Mouse (Mus musculus) forebrain, embryonic 14.5 days (tissue): ENCODE data around the gene Prss27. TPM values are rescaled to one million over a fixed set of nuclear protein-coding genes. Genes with fewer than 3 reads are reported as not detected.
A peak's percentile ranks its signal among the peaks of the same experiment; 100 is the strongest.

Experiments used
- ATAC-seq: fragments of 200-750 bp; cut with Nextera tagmentation; 2 replicates; pipeline ENCODE4 v1.8.0; 2017; ENCODE audit warnings: mild to moderate bottlenecking, moderate library complexity
- DNase-seq: peaks from one replicate; pipeline ENCODE4 v3.0.0-alpha.2; 2015; ENCODE audit warnings: low spot score
- H3K27ac ChIP-seq: fragments of 300-500 bp; sonication (generic); 2 replicates; pipeline ENCODE4 v1.5.1; 2014; ENCODE audit warnings: low read depth, mild to moderate bottlenecking, control low read depth, low read length, moderate library complexity
- H3K27me3 ChIP-seq: fragments of 300-500 bp; sonication (generic); replicated peaks from 2 replicates; pipeline ENCODE4 v1.6.1; 2014; ENCODE audit warnings: low read length, control low read depth, mixed read lengths; ENCODE audit not compliant: control insufficient read depth, insufficient read depth
- H3K36me3 ChIP-seq: fragments of 300-500 bp; sonication (generic); 2 replicates; pipeline ENCODE4 v1.6.1; 2014; ENCODE audit warnings: low read length, control low read depth; ENCODE audit not compliant: control insufficient read depth, insufficient read depth
- H3K4me1 ChIP-seq: fragments of 300-500 bp; sonication (generic); 2 replicates; pipeline ENCODE4 v1.6.1; 2014; ENCODE audit warnings: antibody characterized with exemption, low read length, control low read depth; ENCODE audit not compliant: control insufficient read depth, insufficient read depth
- H3K4me2 ChIP-seq: fragments of 300-500 bp; sonication (generic); 2 replicates; pipeline ENCODE4 v1.6.1; 2014; ENCODE audit warnings: mild to moderate bottlenecking, control low read depth, low read length
- H3K4me3 ChIP-seq: fragments of 300-500 bp; sonication (generic); 2 replicates; pipeline ENCODE4 v1.5.1; 2014; ENCODE audit warnings: low read depth, low read length, control low read depth
- H3K9ac ChIP-seq: fragments of 300-500 bp; sonication (generic); 2 replicates; pipeline ENCODE4 v1.6.1; 2014; ENCODE audit warnings: mild to moderate bottlenecking, low read length, control low read depth, moderate library complexity
- H3K9me3 ChIP-seq: fragments of 300-500 bp; sonication (generic); replicated peaks from 2 replicates; pipeline ENCODE4 v1.6.1; 2016; ENCODE audit warnings: low read length, control low read depth, mixed read lengths; ENCODE audit not compliant: control insufficient read depth
- WGBS: fragments of 180-500 bp; shearing (Covaris S2); extraction: QIAGEN DNeasy Blood & Tissue Kit; methylation state at CpG from one replicate; pipeline ENCODE4 v1.1.7; 2014; 5-methylcytosine and 5-hydroxymethylcytosine counted together
- polyA plus RNA-seq: library from polyadenylated mRNA; unstranded; fragments of >200 nt; fragmentation: Nextera tagmentation; extraction: Ambion mirVana; gene quantifications from 2 replicates; pipeline ENCODE4 v1.2.1, GENCODE M21; 2014

Gene Prss27
- not detected in 2 replicates for polyA plus RNA-seq

GRCm38 (mm10) chr17:24037844-24038243 is at the start of gene Prss27:
Gene Prss27 (plus strand): TSS chr17:24038144.
- DNase-seq (no peak), ATAC-seq (no peak)
- H3K36me3 ChIP-seq = no peaks in the 10 kb centered on the region
- no peak within 1 kb of the TSS for H3K4me3 ChIP-seq
- no peaks in the 10 kb centered on the region for H3K4me1 ChIP-seq
- H3K4me2 ChIP-seq = no peak within 1 kb of the TSS
- H3K27me3 ChIP-seq = no peaks in the 10 kb centered on the region
- WGBS = 68% methylated on average over 4 of the region's 4 CpGs
- no peak within 1 kb of the TSS for H3K27ac ChIP-seq
- H3K9me3 ChIP-seq = no peaks in the 10 kb centered on the region
- no peak within 1 kb of the TSS for H3K9ac ChIP-seq

- Histone ChIP-seq H3K9me3 (no peaks in the 10 kb centered on the region), H3K9ac (no peak overlapping the region), H3K27ac (no peak overlapping the region), H3K4me2 (no peak overlapping the region), H3K27me3 (no peaks in the 10 kb centered on the region), H3K36me3 (no peaks in the 10 kb centered on the region), H3K4me3 (no peak overlapping the region), H3K4me1 (no peaks in the 10 kb centered on the region)
- 42% methylated on average over 2 of the region's 2 CpGs for WGBS
- DNase-seq (no peak), ATAC-seq (no peak)
Measured at GRCm38 (mm10) chr17:23989802-23990201, 48.1 kb upstream of the Prss27 start.

- H3K27ac ChIP-seq = no peak overlapping the region
- no peaks in the 10 kb centered on the region for H3K36me3 ChIP-seq
- H3K9me3 ChIP-seq = no peaks in the 10 kb centered on the region
- peak overlapping the region; percentile 45; the same call in 1 of the 2 replicates for H3K9ac ChIP-seq
- H3K4me2 ChIP-seq = peak overlapping the region; percentile 48
- no peaks in the 10 kb centered on the region for H3K27me3 ChIP-seq
- 69% methylated on average over 9 of the region's 9 CpGs for WGBS
- H3K4me3 ChIP-seq = peak overlapping the region; percentile 17; the same call in 1 of the 2 replicates
- no peaks in the 10 kb centered on the region for H3K4me1 ChIP-seq
- no peak for DNase-seq
- ATAC-seq = peak; percentile 62
Measured at GRCm38 (mm10) chr17:23992789-23993553, 45.0 kb upstream of the Prss27 start.

GRCm38 (mm10) chr17:23993559-23994428 is 44.1 kb upstream of the Prss27 start:
- Histone ChIP-seq H3K4me2 (peak overlapping the region; percentile 48), H3K27ac (no peak overlapping the region), H3K4me1 (no peaks in the 10 kb centered on the region), H3K27me3 (no peaks in the 10 kb centered on the region), H3K9ac (peak overlapping the region; percentile 61), H3K9me3 (no peaks in the 10 kb centered on the region), H3K4me3 (peak overlapping the region; percentile 17; the same call in 1 of the 2 replicates), H3K36me3 (no peaks in the 10 kb centered on the region)
- peak; percentile 95 for DNase-seq
- peak; percentile 86 for ATAC-seq
- WGBS = 8% methylated on average over 31 of the region's 31 CpGs

GRCm38 (mm10) chr17:23994667-23995066 is 43.3 kb upstream of the Prss27 start:
- H3K27me3 ChIP-seq = no peaks in the 10 kb centered on the region
- no peaks in the 10 kb centered on the region for H3K4me1 ChIP-seq
- H3K4me2 ChIP-seq = no peak overlapping the region
- H3K27ac ChIP-seq = no peak overlapping the region
- no peaks in the 10 kb centered on the region for H3K36me3 ChIP-seq
- no peak overlapping the region for H3K4me3 ChIP-seq
- no peak for DNase-seq
- no peaks in the 10 kb centered on the region for H3K9me3 ChIP-seq
- ATAC-seq = no peak
- 69% methylated on average over 7 of the region's 7 CpGs for WGBS
- no peak overlapping the region for H3K9ac ChIP-seq

GRCm38 (mm10) chr17:23995421-23995820 is 42.5 kb upstream of the Prss27 start:
- Histone ChIP-seq H3K9ac (no peak overlapping the region), H3K4me2 (no peak overlapping the region), H3K9me3 (no peaks in the 10 kb centered on the region), H3K27me3 (no peaks in the 10 kb centered on the region), H3K4me3 (no peak overlapping the region), H3K27ac (no peak overlapping the region), H3K36me3 (no peaks in the 10 kb centered on the region), H3K4me1 (no peaks in the 10 kb centered on the region)
- 20% methylated on average over 1 of the region's 1 CpGs for WGBS
- no peak for ATAC-seq
- DNase-seq = no peak

- Histone ChIP-seq H3K36me3 (no peaks in the 10 kb centered on the region), H3K4me1 (no peaks in the 10 kb centered on the region), H3K4me2 (no peak within 1 kb of the TSS), H3K9me3 (no peaks in the 10 kb centered on the region), H3K9ac (no peak within 1 kb of the TSS), H3K27ac (no peak within 1 kb of the TSS), H3K27me3 (no peaks in the 10 kb centered on the region), H3K4me3 (no peak within 1 kb of the TSS)
- ATAC-seq = no peak
- no peak for DNase-seq
- 64% methylated on average over 2 of the region's 2 CpGs for WGBS
Measured at GRCm38 (mm10) chr17:23997901-23998300, 40.0 kb upstream of the Prss27 start, which contains the start of gene Prss22. Gene Prss22 (minus strand): TSS chr17:23998100.

GRCm38 (mm10) chr17:23998383-23998782 is 39.6 kb upstream of the Prss27 start:
- Histone ChIP-seq H3K9me3 (no peaks in the 10 kb centered on the region), H3K27me3 (no peaks in the 10 kb centered on the region), H3K4me1 (no peaks in the 10 kb centered on the region), H3K9ac (no peak overlapping the region), H3K4me3 (no peak overlapping the region), H3K4me2 (no peak overlapping the region), H3K36me3 (no peaks in the 10 kb centered on the region), H3K27ac (no peak overlapping the region)
- ATAC-seq = no peak
- DNase-seq = no peak
- 81% methylated on average over 6 of the region's 6 CpGs for WGBS
